Mouse (Mus musculus) C2C12 (cell line): ENCODE measurements around the gene Ccdc78. TPM values are rescaled to one million over a fixed set of nuclear protein-coding genes. Genes with fewer than 3 reads are reported as not detected.
A peak's percentile ranks its signal among the peaks of the same experiment; 100 is the strongest.

ENCODE experiments used
- H3K27me3 ChIP-seq: one replicate; pipeline ENCODE4 v1.6.1; 2011; ENCODE audit not compliant: control insufficient read depth, insufficient read depth, insufficient read length
- H3K36me3 ChIP-seq: one replicate; pipeline ENCODE4 v1.6.1; 2011; ENCODE audit not compliant: control insufficient read depth, insufficient read depth
- H3K4me3 ChIP-seq: one replicate; pipeline ENCODE4 v1.5.1; 2011; ENCODE audit warnings: mild to moderate bottlenecking, control low read depth; ENCODE audit not compliant: poor library complexity, insufficient read depth, severe bottlenecking
- H3K79me2 ChIP-seq: one replicate; pipeline ENCODE4 v1.6.1; 2011; ENCODE audit not compliant: control insufficient read depth, insufficient read depth
- H3K79me3 ChIP-seq: one replicate; pipeline ENCODE4 v1.6.1; 2011; ENCODE audit warnings: low read depth, control low read depth
- H3ac ChIP-seq: one replicate; pipeline ENCODE3; 2011; ENCODE audit warnings: low read depth; ENCODE audit not compliant: control insufficient read depth, insufficient read length
- CEBPB ChIP-seq: IDR thresholded peaks from one replicate; pipeline ENCODE4 v1.6.1; 2011; ENCODE audit warnings: low read depth, mild to moderate bottlenecking, control low read depth, moderate library complexity
- CTCF ChIP-seq: IDR thresholded peaks from one replicate; pipeline ENCODE4 v1.5.1; 2011; ENCODE audit not compliant: control insufficient read depth, insufficient read depth, insufficient read length
- FOSL1 ChIP-seq: IDR thresholded peaks from one replicate; pipeline ENCODE4 v1.8.0; 2011; ENCODE audit warnings: mild to moderate bottlenecking, low read length; ENCODE audit not compliant: poor library complexity, insufficient read depth, severe bottlenecking
- MAX ChIP-seq: IDR thresholded peaks from one replicate; pipeline ENCODE4 v1.6.1; 2011; ENCODE audit warnings: mild to moderate bottlenecking, control low read depth
- MYOD1 ChIP-seq: IDR thresholded peaks from one replicate; pipeline ENCODE4 v1.6.1; 2011; ENCODE audit warnings: low read depth; ENCODE audit not compliant: control insufficient read depth, insufficient read length
- MYOG ChIP-seq: IDR thresholded peaks from one replicate; pipeline ENCODE4 v1.6.1; 2011; ENCODE audit not compliant: control insufficient read depth, insufficient read length; ENCODE audit errors: extremely low read depth
- USF1 ChIP-seq: IDR thresholded peaks from one replicate; pipeline ENCODE4 v1.6.1; 2011; ENCODE audit warnings: low read depth, mild to moderate bottlenecking, control low read depth, moderate library complexity
- polyA plus RNA-seq: library from polyadenylated mRNA; unstranded; fragments of >200 nt; fragmentation: generic; extraction: Trizol; gene quantifications from one replicate; pipeline ENCODE4 v1.2.1, GENCODE M21; 2012; ENCODE audit warnings: missing spikeins

The Ccdc78 gene
- polyA plus RNA-seq, 1 experiment: 0.12 TPM

DNA sequence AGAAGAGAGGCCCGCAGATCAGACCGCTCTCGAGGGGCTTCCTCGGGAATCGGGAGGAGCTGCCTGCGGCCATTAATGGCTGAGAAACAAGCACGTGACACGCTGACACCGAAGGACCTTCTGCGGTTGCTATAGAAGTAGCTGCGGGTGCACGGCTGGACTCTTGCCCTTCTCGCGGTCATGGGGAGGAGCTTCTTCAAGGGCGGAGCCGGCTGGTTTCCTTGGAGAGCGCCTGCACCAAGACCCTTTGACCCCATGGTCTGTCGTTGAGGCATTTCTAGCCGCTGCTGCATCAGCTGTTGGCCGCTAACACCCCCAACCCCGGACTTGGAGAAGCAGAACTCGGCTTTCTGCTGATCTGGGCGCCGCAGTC, 46.9 kb downstream of the Ccdc78 start, which contains the start of gene Stub1:
Stub1 (minus strand) TSS at position 114 of the 373 bp plus-strand sequence.
- Histone ChIP-seq H3K4me3 (peak within 1 kb of the TSS; percentile 79), H3K27me3 (no peaks in the 10 kb centered on the region), H3K79me2 (peaks cover 51% of the 10 kb centered on the region), H3K79me3 (peaks cover 27% of the 10 kb centered on the region), H3ac (peak within 1 kb of the TSS; percentile 75), H3K36me3 (peaks cover 33% of the 10 kb centered on the region)
- no peak for TF ChIP-seq CEBPB
- TF ChIP-seq USF1: peak; percentile 88

DNA sequence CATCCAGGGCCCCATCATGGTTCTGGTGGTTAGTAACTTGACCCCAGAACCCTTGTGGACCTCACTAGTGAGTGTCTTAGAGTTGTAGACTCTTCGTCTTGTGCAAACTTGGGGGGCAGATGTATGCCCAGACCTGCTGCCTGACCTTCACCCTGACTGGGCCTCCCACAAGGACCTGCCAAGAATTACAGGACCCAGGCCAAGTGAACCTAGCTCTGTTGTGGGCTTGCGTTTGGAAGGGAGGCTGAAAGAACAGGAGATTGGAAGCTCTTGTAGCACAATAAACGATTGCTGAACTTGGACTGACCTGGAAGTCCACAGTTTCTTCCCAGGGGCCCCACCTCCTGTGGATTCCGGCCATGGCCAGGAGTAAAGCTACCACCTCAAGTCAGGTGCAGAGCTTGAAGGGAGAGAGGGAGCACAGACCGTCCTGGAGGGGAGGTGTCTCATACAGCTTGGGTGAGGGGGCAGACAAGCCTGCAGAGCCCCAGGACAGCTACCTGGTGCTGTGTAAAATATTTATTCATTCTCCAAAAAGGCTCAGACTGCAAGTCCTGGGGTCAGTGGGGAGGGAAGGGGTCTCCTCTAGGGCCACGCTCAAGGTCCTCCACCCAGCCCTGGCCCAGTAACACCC, 47.7 kb downstream of the Ccdc78 start:
- Histone ChIP-seq H3K79me3 (peaks cover 27% of the 10 kb centered on the region), H3K27me3 (no peaks in the 10 kb centered on the region), H3K79me2 (peaks cover 51% of the 10 kb centered on the region), H3ac (peak overlapping the region; percentile 55), H3K4me3 (peak overlapping the region; percentile 79), H3K36me3 (peaks cover 38% of the 10 kb centered on the region)
- TF ChIP-seq USF1: no peak
- TF ChIP-seq CTCF: no peak
- no peak for TF ChIP-seq MAX
- no peak for TF ChIP-seq CEBPB

DNA sequence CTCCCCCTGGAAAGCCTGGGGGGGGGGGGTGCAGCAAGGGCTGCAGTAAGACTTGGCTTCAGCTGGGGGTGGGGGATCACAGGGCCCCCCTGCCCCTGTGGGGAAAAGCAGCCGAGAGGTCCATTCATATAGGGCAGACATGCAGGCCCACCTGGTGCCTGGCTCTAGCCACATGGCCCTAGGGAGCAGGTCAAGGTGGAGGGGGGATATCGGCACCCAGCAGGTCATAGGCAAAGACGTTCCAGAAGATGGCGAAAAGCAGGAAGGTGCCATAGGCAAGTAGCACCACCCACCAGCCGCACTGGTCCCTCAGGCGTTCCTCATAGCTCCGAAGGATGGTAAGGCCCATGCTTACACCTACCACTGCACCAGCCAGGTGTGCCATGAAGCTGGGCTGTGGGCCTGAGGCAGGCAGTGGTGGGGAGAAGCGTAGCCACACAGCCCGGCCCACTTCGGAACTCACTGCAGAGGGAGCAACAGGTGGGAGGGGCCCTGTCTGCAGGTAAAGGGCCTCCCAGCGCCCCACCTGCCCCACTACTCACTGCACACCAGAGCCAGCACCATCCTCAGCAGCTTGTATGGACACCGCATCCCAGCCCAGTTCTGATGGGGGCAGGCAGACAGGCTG, 48.3 kb downstream of the Ccdc78 start:
- no peak for TF ChIP-seq MYOD1
- TF ChIP-seq FOSL1: no peak
- no peak for TF ChIP-seq MYOG
- TF ChIP-seq MAX: no peak
- TF ChIP-seq CTCF: no peak
- no peak for TF ChIP-seq CEBPB
- TF ChIP-seq USF1: no peak
- no peak overlapping the region for H3ac ChIP-seq
- peak overlapping the region; percentile 79 for H3K4me3 ChIP-seq
- peaks cover 39% of the 10 kb centered on the region for H3K36me3 ChIP-seq
- H3K79me2 ChIP-seq: peaks cover 51% of the 10 kb centered on the region
- no peaks in the 10 kb centered on the region for H3K27me3 ChIP-seq
- peaks cover 27% of the 10 kb centered on the region for H3K79me3 ChIP-seq

- Histone ChIP-seq H3K4me3 (no peak overlapping the region), H3ac (no peak overlapping the region), H3K27me3 (no peaks in the 10 kb centered on the region), H3K79me3 (peaks cover 27% of the 10 kb centered on the region), H3K36me3 (peaks cover 35% of the 10 kb centered on the region), H3K79me2 (peaks cover 47% of the 10 kb centered on the region)
- no peak for TF ChIP-seq CTCF
- no peak for TF ChIP-seq FOSL1
- TF ChIP-seq CEBPB: no peak
- no peak for TF ChIP-seq MYOD1
Observed at GRCm38 (mm10) chr17:25835301-25835700, 48.9 kb downstream of the Ccdc78 start.

- H3K27me3 ChIP-seq: no peaks in the 10 kb centered on the region
- peaks cover 42% of the 10 kb centered on the region for H3K79me2 ChIP-seq
- H3K36me3 ChIP-seq: peaks cover 35% of the 10 kb centered on the region
- H3K4me3 ChIP-seq: no peak overlapping the region
- no peak overlapping the region for H3ac ChIP-seq
- peaks cover 26% of the 10 kb centered on the region for H3K79me3 ChIP-seq
- no peak for TF ChIP-seq MAX
- TF ChIP-seq CTCF: no peak
- no peak for TF ChIP-seq CEBPB
- TF ChIP-seq MYOG: no peak
- TF ChIP-seq MYOD1: no peak
- no peak for TF ChIP-seq FOSL1
- no peak for TF ChIP-seq USF1
Observed at GRCm38 (mm10) chr17:25835816-25836215, 49.4 kb downstream of the Ccdc78 start.

- peaks cover 35% of the 10 kb centered on the region for H3K36me3 ChIP-seq
- no peak for TF ChIP-seq MYOG
- no peak for TF ChIP-seq CTCF
- TF ChIP-seq CEBPB: no peak
- no peak for TF ChIP-seq FOSL1
- no peak for TF ChIP-seq USF1
- TF ChIP-seq MAX: no peak
- no peak for TF ChIP-seq MYOD1
Observed at GRCm38 (mm10) chr17:25836397-25837075, 50.2 kb downstream of the Ccdc78 start.

More at GRCm38 (mm10) chr17:25836397-25837075, 50.2 kb downstream of the Ccdc78 start:
- Histone ChIP-seq H3K27me3 (no peaks in the 10 kb centered on the region), H3K4me3 (no peak overlapping the region), H3K79me3 (peaks cover 19% of the 10 kb centered on the region), H3K79me2 (peaks cover 35% of the 10 kb centered on the region), H3ac (no peak overlapping the region)
